Mouse (Mus musculus) hindlimb bud, embryonic 11.5 days (tissue): ENCODE results near the gene Arl13b.

Experiments used
- DNase-seq: peaks from one replicate; pipeline ENCODE4 v3.0.0-alpha.2; 2012; ENCODE audit warnings: low read depth, low spot score; ENCODE audit errors: extremely low spot score

Arl13b gene

DNA sequence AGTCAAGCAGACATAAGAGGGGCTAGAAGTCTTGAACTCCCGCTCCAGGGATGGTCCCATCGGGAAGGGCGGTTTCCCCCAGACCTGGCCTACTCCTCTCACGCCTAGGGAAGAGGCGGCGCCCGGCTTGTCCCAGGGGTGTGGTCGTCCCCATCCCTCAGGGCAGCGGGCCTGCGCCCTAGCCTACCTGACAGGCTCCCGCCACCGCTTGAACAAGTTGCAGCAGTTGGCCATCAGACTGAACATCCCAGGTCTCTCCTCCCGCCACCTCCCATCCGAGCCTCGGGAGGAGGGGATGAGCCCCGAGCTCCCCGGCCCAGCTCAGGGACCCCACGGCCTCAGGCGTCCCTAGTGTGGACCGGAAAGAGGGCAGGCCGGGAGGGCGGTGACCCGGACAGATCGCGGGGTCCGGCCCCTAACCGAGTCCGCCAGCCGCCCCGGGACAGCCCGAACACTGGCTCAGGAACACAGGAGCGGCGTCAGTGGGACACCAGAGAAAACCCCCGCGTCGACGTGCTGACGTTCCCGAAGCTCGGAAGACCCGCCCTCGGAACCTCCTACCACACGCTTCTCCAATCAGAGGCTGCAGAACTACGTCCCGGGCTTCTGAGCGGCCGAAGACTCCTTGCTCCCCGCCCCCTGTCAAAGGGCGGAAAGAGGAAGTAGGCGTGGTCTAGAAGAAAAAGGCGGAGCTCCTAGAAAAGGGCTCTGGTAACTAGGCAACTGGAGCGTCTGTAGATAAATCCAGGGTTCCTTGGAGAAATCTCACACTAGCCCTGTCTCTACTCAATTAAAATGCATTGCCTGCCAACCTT is at the start of gene Arl13b:
Arl13b (minus strand) TSS at position 543 of the 815 bp plus-strand sequence.
- DNase-seq: peak; percentile 83

- no peak for DNase-seq
These were observed 49.0 kb upstream of the Arl13b start for GRCm38 (mm10) chr16:62895824-62896223.

DNA sequence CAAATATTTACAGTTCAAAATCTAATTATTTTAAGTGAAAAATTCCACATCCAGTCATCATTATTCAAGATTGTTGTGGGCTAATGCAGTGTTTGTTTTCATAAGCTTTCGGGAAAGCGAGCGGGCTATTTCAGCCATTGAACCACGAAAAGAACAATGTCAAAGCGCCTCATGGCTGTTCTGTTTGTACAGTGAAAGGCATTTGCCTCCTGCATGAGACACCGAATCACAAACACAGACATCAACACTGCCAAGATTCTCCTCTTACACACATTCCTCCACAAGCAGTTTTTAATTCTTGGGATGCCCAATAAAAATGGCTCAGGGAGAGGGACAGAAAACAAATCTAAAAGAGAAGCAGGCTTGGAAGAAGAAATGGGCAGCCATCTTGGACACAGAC is 27.2 kb upstream of the Arl13b start:
- DNase-seq: no peak

DNA sequence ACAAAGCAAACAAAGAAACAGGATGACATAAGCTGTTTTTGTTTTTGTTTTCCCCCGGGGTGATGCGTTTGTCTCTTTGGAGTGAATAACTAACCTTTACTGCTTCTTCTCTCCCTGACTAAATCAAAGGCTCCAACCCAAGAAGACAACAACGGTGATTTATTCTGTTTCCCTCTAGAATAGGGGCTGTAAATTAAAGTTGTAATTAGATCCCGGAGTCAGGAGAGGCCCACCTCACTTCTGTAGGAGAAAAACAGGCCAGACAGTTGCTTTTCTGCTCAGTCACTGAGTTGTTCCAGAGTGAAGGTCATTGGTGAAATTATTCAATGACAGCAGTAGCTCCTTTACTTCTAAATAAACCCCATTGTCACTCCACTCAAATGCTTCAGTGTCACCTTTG is 26.3 kb upstream of the Arl13b start:
- no peak for DNase-seq

- DNase-seq: no peak
These were observed 25.9 kb upstream of the Arl13b start for GRCm38 (mm10) chr16:62872688-62873117.

DNA sequence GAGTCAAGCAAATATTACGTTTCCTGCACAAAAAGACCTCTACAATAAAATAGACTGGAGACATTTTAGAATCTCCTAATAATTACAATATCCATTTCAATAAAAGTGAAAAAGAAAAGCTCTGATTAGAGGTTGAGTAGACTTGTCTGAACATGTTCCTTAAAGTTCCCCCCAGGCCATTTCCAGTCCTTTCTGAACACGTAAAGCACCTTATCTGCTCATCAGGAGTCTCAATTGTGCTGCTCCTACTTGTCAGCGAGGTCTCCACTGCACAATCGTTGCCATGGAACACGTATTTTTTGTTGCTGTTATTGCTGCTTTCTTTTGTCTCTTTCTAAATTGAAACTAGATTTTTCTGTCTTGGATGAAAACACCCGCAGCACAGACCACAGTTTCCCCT is 14.6 kb upstream of the Arl13b start:
- DNase-seq: no peak

GRCm38 (mm10) chr16:62860140-62860539 is 13.3 kb upstream of the Arl13b start:
- no peak for DNase-seq

DNA sequence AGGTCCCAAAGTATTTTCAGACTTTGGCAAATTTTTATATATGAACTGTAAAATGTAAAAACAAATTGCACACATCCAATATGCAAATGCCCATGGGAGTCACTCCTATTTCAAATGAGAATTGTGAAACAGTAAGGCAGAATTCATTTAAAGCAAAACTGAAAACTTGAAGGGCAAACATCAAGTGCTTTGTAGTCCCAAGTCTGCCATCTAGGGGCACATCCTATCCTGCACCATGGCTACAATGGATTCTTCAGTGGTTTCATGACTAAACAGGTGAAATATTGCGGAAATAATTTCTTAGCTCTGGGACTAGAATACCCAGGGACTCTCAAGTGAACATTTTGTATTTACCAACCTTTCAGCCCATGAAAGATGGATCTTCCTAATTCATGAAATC is 11.2 kb upstream of the Arl13b start:
- DNase-seq: no peak

DNA sequence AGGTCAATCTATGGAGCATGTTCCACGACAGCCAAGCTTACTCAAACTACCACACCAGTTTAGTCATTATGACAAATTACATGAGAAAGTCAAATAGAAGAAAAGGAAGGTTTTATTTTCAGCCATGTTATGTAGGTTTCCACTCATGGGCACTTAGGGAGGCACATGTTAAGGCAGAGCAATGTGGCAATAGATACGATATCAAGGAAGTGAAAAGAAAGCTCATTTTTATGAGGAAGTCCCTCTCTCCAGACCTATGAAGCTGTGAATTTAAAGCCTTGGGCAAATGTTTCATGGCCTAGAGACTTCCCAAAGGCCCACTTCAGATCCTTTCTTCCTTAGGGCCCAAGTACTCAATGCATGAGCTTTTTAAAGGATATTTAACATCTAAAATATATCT is 10.7 kb upstream of the Arl13b start:
- no peak for DNase-seq

GRCm38 (mm10) chr16:62856273-62856672 is 9.4 kb upstream of the Arl13b start:
- DNase-seq: no peak

- no peak for DNase-seq
These were observed 8.5 kb upstream of the Arl13b start for GRCm38 (mm10) chr16:62855385-62855784.

DNA sequence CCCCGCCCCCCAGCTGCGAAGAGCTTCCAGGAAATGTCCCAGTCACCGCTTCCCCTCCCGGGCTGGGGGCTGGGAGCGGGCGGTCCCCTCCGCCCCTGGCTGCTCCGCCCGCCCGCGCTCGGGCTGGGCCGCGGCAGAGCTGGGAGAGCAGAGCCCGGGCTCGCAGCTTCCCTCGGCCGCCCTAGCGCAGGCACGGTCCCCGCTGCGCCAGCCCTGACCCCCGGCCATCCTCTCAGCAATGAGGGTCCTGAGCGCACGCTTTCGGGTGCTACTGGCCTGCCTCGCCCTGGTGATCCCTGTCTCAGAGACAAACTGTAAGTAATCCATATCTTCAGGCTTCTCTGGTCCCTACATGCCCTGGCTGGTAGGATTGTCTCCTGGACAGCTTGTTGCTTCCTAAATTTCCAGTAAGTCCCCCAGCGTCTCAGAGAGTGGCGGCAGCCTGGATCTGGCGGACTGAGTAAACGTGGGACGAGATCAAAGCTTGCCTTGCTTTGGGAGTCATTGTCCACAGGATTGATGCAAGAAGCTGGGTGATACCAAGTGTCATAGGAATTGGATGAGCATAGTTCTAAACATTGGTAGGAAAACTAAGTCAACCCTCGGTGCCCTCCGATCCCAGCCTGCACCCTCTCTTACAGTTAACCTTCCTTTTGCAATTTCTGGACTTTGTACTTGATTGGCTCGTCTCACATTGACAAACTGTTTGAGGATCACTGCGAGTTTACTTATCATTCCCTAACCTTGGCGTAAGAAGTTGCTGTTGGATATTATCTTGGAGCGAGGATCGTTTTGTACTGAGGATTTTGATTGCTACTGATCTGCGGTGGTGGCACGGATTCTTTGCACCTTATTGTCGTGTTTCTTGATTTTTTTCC is 7.6 kb upstream of the Arl13b start, which contains the start of gene Pros1:
Pros1 (plus strand) TSS at position 117 of the 878 bp plus-strand sequence.
- DNase-seq: no peak

- no peak for DNase-seq
These were observed 6.8 kb upstream of the Arl13b start for GRCm38 (mm10) chr16:62853611-62854126.

DNA sequence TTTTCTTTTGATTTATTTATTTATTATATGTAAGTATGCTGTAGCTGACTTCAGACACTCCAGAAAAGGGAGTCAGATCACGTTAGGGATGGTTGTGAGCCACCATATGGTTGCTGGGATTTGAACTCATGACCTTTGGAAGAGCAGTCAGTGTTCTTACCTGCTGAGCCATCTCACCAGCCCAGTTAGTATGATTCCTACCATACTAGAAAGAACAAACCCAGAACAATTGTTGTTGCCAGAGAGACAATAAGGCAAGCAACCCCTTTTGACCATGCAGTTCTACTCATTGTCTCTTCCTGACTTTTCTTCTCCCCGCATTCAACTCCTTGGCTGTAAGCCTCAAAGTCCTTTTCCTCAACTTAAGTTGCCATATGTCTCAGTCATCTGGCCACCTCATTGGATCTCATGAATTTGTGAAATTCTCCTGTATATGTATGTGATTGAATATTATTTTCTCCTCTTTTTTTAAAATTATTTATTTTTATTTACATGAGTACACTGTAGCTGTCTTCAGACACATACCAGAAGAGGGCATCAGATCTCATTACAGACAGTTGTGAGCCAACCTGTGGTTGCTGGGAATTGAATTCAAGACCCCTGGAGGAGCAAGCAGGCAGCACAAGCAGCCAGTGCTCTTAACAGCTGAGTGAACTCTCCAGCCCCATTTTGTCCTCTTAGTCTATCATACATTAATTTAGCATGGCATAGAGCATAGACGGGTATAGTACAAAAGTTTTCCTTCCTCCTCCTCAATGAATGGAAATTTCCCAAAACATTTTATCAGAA is 5.8 kb upstream of the Arl13b start:
- no peak for DNase-seq

DNA sequence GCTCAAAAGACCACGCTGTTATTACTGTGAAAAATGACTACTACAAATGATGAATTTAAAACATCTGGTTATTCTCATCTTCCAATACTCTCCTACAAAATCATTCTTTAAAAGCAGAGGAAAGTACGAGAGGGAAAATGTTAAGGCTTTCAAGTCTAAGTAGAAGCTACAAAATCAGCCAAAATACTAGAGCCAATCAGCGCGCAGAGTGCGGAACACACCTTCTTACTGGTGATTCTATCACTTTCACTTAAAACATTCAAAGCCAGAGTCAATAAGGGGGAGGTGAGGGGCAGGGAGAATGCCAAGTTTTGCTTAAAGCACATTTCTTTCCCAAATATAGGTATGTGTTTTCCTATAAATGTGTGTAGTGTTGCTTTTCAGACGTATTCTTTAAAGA is 1.5 kb downstream of the Arl13b start:
- DNase-seq: no peak

GRCm38 (mm10) chr16:62834016-62834735 is 12.7 kb downstream of the Arl13b start:
- DNase-seq: no peak

GRCm38 (mm10) chr16:62832481-62832880 is 14.4 kb downstream of the Arl13b start:
- DNase-seq: no peak

GRCm38 (mm10) chr16:62832027-62832426 is 14.8 kb downstream of the Arl13b start:
- no peak for DNase-seq

GRCm38 (mm10) chr16:62826156-62827001 is 20.5 kb downstream of the Arl13b start:
- no peak for DNase-seq
